Mouse (Mus musculus): Measurements from ENCODE around the gene Lrrc1. TPM values are rescaled to one million over a fixed set of nuclear protein-coding genes. Genes with fewer than 3 reads are reported as not detected.

Gene Lrrc1
- polyA plus RNA-seq, 1 experiment from 2014 or later = 5.4 TPM

GRCm38 (mm10) chr9:77469791-77470607 is 74.7 kb downstream of the Lrrc1 start:
- H3K4me2 ChIP-seq (ENCODE audit: low read length) = no peak overlapping the region
- 64% methylated on average over 20 of the region's 20 CpGs for WGBS
- 0 out of 2 replicates have a peak, but pooled peaks cover 2% of the 10 kb centered on the region for H3K4me1 ChIP-seq (ENCODE audit: control insufficient read depth, insufficient read depth, low read length)
- no peaks in the 10 kb centered on the region for H3K27me3 ChIP-seq (ENCODE audit: control insufficient read depth, insufficient read depth, low read depth, low read length)
- no peaks in the 10 kb centered on the region for H3K9me3 ChIP-seq (replicated peaks; ENCODE audit: control insufficient read depth, low read length, poor library complexity, severe bottlenecking)
- H3K9ac ChIP-seq (ENCODE audit: low read depth, low read length) = no peak overlapping the region
- H3K4me3 ChIP-seq (ENCODE audit: low read depth, low read length) = no peak overlapping the region
- H3K36me3 ChIP-seq (ENCODE audit: control insufficient read depth, insufficient read depth, low read length) = 0 out of 2 replicates have a peak, but pooled peaks cover 3% of the 10 kb centered on the region
- 0 out of 2 replicates have a peak, but pooled peaks have one; percentile 53 for ATAC-seq
- H3K27ac ChIP-seq (ENCODE audit: low read length) = no peak overlapping the region

DNA sequence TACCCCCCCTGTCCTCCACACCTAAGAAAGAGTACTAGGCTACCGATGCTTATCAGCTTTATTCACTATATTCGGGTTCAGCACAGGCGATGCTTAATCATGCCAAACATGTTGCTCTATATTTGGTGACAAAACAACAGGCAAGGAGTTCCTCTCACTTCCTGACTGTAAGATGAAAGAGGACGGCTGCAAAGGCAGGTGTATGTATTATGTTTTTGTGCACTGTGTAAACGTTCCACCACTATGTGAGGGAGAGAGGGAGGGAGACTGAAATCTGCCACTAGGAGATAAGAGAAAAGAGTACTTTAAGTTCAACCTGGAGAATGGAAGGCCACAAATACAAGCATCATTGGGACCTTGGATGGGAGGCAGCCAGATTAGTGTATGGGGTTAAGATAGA is 77.7 kb downstream of the Lrrc1 start:
- 87% methylated on average over 5 of the region's 5 CpGs for WGBS
- Histone ChIP-seq H3K4me1 (ENCODE audit: control insufficient read depth, insufficient read depth, low read length) (peaks cover 9% of the 10 kb centered on the region), H3K27me3 (ENCODE audit: control insufficient read depth, insufficient read depth, low read depth, low read length) (no peaks in the 10 kb centered on the region), H3K27ac (ENCODE audit: low read length) (no peak overlapping the region), H3K9me3 (replicated peaks; ENCODE audit: control insufficient read depth, low read length, poor library complexity, severe bottlenecking) (no peaks in the 10 kb centered on the region), H3K36me3 (ENCODE audit: control insufficient read depth, insufficient read depth, low read length) (no peaks in the 10 kb centered on the region), H3K4me3 (ENCODE audit: low read depth, low read length) (no peak overlapping the region), H3K4me2 (ENCODE audit: low read length) (no peak overlapping the region), H3K9ac (ENCODE audit: low read depth, low read length) (no peak overlapping the region)
- no peak for ATAC-seq

DNA sequence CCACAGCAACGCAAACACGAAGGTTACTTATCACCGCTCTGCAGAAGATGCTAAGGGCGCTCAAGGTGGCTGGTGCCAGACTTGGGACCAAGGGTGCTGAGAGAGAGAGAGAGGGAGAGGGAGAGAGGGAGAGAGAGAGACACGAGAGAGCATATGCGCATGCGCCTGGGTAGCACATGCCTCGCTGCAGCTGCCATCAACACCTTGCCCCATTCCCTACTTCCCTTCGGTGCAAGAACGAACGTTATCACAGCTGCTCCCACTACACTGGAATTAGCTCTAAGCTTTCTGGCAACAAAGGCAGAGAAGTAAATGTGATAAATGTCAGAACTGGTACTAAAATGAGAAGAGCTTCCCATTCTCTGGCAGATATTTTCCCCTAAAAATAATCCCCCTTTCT is 79.3 kb downstream of the Lrrc1 start:
- ATAC-seq = no peak
- no peaks in the 10 kb centered on the region for H3K9me3 ChIP-seq (replicated peaks; ENCODE audit: control insufficient read depth, low read length, poor library complexity, severe bottlenecking)
- H3K27me3 ChIP-seq (ENCODE audit: control insufficient read depth, insufficient read depth, low read depth, low read length) = no peaks in the 10 kb centered on the region
- 84% methylated on average over 11 of the region's 11 CpGs for WGBS
- no peaks in the 10 kb centered on the region for H3K36me3 ChIP-seq (ENCODE audit: control insufficient read depth, insufficient read depth, low read length)
- H3K4me2 ChIP-seq (ENCODE audit: low read length) = no peak overlapping the region
- peaks cover 9% of the 10 kb centered on the region for H3K4me1 ChIP-seq (ENCODE audit: control insufficient read depth, insufficient read depth, low read length)
- H3K9ac ChIP-seq (ENCODE audit: low read depth, low read length) = no peak overlapping the region
- H3K27ac ChIP-seq (ENCODE audit: low read length) = no peak overlapping the region
- no peak overlapping the region for H3K4me3 ChIP-seq (ENCODE audit: low read depth, low read length)

DNA sequence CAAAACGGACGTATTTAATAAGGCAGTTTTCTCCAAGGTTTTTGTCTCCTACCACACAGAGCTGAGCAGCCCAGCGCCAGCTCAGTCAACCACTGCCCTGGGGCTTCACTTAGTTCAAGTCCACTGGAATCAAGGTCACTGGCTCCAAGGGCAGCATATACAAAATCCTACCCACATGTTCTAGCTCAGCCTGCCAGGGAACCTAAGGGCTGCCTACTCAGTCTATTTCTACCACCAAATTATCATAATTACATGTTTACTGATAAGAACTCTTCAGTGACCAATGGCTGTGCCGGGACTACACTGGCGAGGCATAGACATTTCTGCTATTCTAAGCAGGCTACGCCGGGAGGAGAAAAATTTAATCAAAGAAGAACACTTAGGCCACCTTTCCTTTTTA is 80.8 kb downstream of the Lrrc1 start:
- Histone ChIP-seq H3K9me3 (replicated peaks; ENCODE audit: control insufficient read depth, low read length, poor library complexity, severe bottlenecking) (no peaks in the 10 kb centered on the region), H3K9ac (ENCODE audit: low read depth, low read length) (no peak overlapping the region), H3K27ac (ENCODE audit: low read length) (no peak overlapping the region), H3K4me2 (ENCODE audit: low read length) (no peak overlapping the region), H3K27me3 (ENCODE audit: control insufficient read depth, insufficient read depth, low read depth, low read length) (no peaks in the 10 kb centered on the region), H3K4me1 (ENCODE audit: control insufficient read depth, insufficient read depth, low read length) (peaks cover 6% of the 10 kb centered on the region), H3K4me3 (ENCODE audit: low read depth, low read length) (no peak overlapping the region), H3K36me3 (ENCODE audit: control insufficient read depth, insufficient read depth, low read length) (no peaks in the 10 kb centered on the region)
- 78% methylated on average over 7 of the region's 7 CpGs for WGBS
- ATAC-seq = peak; percentile 40; the same call in 1 of the 2 replicates

DNA sequence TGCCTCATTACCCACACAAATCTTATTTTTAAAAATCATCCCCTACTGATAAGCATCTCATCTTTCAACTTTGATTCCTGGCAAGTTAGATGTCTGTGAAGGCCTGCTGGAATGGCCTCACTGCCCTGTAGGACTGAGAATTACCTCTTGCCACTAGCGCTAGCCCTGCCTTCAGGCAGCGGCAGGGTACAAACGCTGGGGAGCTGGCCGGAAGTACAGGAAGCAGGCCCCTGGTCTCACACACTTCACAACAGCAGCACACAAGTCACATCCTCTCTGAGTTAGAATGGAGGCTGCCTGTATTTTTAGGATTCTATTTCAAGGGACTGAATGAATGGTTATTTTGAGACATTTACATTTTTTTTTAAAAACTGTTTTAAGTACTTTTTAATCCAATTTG is 81.5 kb downstream of the Lrrc1 start:
- Histone ChIP-seq H3K4me2 (ENCODE audit: low read length) (no peak overlapping the region), H3K9me3 (replicated peaks; ENCODE audit: control insufficient read depth, low read length, poor library complexity, severe bottlenecking) (no peaks in the 10 kb centered on the region), H3K36me3 (ENCODE audit: control insufficient read depth, insufficient read depth, low read length) (no peaks in the 10 kb centered on the region), H3K9ac (ENCODE audit: low read depth, low read length) (no peak overlapping the region), H3K4me1 (ENCODE audit: control insufficient read depth, insufficient read depth, low read length) (peaks cover 6% of the 10 kb centered on the region), H3K27ac (ENCODE audit: low read length) (no peak overlapping the region), H3K27me3 (ENCODE audit: control insufficient read depth, insufficient read depth, low read depth, low read length) (no peaks in the 10 kb centered on the region), H3K4me3 (ENCODE audit: low read depth, low read length) (no peak overlapping the region)
- ATAC-seq = no peak
- WGBS = 62% methylated on average over 4 of the region's 4 CpGs

- H3K4me2 ChIP-seq (ENCODE audit: low read length) = no peak overlapping the region
- no peak overlapping the region for H3K9ac ChIP-seq (ENCODE audit: low read depth, low read length)
- peaks cover 6% of the 10 kb centered on the region for H3K4me1 ChIP-seq (ENCODE audit: control insufficient read depth, insufficient read depth, low read length)
- no peaks in the 10 kb centered on the region for H3K9me3 ChIP-seq (replicated peaks; ENCODE audit: control insufficient read depth, low read length, poor library complexity, severe bottlenecking)
- H3K27ac ChIP-seq (ENCODE audit: low read length) = no peak overlapping the region
- no peaks in the 10 kb centered on the region for H3K36me3 ChIP-seq (ENCODE audit: control insufficient read depth, insufficient read depth, low read length)
- H3K4me3 ChIP-seq (ENCODE audit: low read depth, low read length) = no peak overlapping the region
- WGBS = 73% methylated on average over 9 of the region's 9 CpGs
- H3K27me3 ChIP-seq (ENCODE audit: control insufficient read depth, insufficient read depth, low read depth, low read length) = no peaks in the 10 kb centered on the region
- peak; percentile 5; the same call in 1 of the 2 replicates for ATAC-seq
Measured at GRCm38 (mm10) chr9:77461371-77461915, 83.2 kb downstream of the Lrrc1 start.

DNA sequence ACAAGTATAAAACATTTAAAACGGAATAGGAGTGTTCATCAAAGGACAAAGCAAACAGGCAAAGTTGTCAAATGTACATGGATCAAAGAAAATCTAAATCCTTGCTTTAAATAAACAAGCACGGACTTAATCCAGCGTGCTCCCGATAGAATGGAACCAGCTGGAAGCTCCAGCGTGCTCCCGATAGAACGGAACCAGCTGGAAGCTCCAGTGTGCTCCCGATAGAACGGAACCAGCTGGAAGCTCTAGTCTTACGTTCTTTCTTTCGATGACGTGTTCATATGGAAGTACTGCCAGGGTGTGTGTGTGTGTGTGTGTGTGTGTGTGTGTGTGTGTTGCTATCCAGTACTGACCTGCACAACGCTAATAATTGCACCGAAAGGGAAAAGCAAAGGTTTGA is 84.3 kb downstream of the Lrrc1 start:
- no peak for ATAC-seq
- Histone ChIP-seq H3K9ac (ENCODE audit: low read depth, low read length) (no peak overlapping the region), H3K36me3 (ENCODE audit: control insufficient read depth, insufficient read depth, low read length) (no peaks in the 10 kb centered on the region), H3K9me3 (replicated peaks; ENCODE audit: control insufficient read depth, low read length, poor library complexity, severe bottlenecking) (no peaks in the 10 kb centered on the region), H3K4me3 (ENCODE audit: low read depth, low read length) (no peak overlapping the region), H3K27ac (ENCODE audit: low read length) (no peak overlapping the region), H3K27me3 (ENCODE audit: control insufficient read depth, insufficient read depth, low read depth, low read length) (no peaks in the 10 kb centered on the region), H3K4me2 (ENCODE audit: low read length) (no peak overlapping the region), H3K4me1 (ENCODE audit: control insufficient read depth, insufficient read depth, low read length) (peaks cover 6% of the 10 kb centered on the region)
- WGBS = 80% methylated on average over 14 of the region's 14 CpGs

- Histone ChIP-seq H3K4me2 (ENCODE audit: low read length) (no peak overlapping the region), H3K36me3 (ENCODE audit: control insufficient read depth, insufficient read depth, low read length) (no peaks in the 10 kb centered on the region), H3K9ac (ENCODE audit: low read depth, low read length) (no peak overlapping the region), H3K9me3 (replicated peaks; ENCODE audit: control insufficient read depth, low read length, poor library complexity, severe bottlenecking) (no peaks in the 10 kb centered on the region), H3K27me3 (ENCODE audit: control insufficient read depth, insufficient read depth, low read depth, low read length) (no peaks in the 10 kb centered on the region), H3K4me1 (ENCODE audit: control insufficient read depth, insufficient read depth, low read length) (peaks cover 6% of the 10 kb centered on the region), H3K27ac (ENCODE audit: low read length) (no peak overlapping the region), H3K4me3 (ENCODE audit: low read depth, low read length) (no peak overlapping the region)
- no peak for ATAC-seq
- WGBS = 95% methylated on average over 2 of the region's 2 CpGs
Measured at GRCm38 (mm10) chr9:77459365-77459764, 85.3 kb downstream of the Lrrc1 start.

DNA sequence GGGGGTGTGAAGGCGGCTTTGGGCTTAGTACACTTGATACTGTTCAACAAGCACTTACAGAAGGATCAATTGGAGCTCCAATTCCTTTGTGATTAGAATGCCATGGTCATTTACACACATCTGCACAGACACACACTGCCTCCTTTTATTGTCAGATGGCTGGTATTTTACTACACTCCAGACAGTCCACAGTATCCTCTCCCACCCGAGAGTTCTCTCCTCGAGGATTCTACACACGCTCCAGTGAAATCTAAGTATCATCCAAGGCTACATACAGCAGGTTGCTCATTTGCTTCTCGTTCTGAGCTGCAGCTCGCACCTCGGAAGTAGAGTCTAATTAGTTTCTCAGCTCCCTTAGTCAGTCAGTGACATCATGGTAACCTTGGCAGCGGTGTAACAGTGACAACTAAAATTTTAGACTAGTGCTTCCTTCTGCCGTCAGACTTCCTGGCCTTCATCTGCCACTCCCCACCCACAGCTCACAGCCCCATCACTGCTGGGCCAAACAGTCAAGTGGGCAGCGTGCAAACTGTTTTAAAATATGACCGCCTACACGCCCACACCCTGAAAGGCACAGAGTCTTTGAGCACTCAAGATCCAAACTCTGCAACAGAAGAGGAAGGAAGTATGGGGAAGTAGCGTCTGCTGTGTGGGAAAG is 88.4 kb downstream of the Lrrc1 start:
- H3K27ac ChIP-seq (ENCODE audit: low read length) = no peak overlapping the region
- no peak for ATAC-seq
- no peak overlapping the region for H3K4me2 ChIP-seq (ENCODE audit: low read length)
- H3K4me3 ChIP-seq (ENCODE audit: low read depth, low read length) = no peak overlapping the region
- H3K9ac ChIP-seq (ENCODE audit: low read depth, low read length) = no peak overlapping the region
- H3K36me3 ChIP-seq (ENCODE audit: control insufficient read depth, insufficient read depth, low read length) = 0 out of 2 replicates have a peak, but pooled peaks cover 3% of the 10 kb centered on the region
- no peaks in the 10 kb centered on the region for H3K27me3 ChIP-seq (ENCODE audit: control insufficient read depth, insufficient read depth, low read depth, low read length)
- no peaks in the 10 kb centered on the region for H3K4me1 ChIP-seq (ENCODE audit: control insufficient read depth, insufficient read depth, low read length)
- 77% methylated on average over 13 of the region's 13 CpGs for WGBS
- H3K9me3 ChIP-seq (replicated peaks; ENCODE audit: control insufficient read depth, low read length, poor library complexity, severe bottlenecking) = no peaks in the 10 kb centered on the region
